Mouse (Mus musculus) kidney, adult 9 months (tissue): ENCODE data around the gene Jade1.

Source experiments
- DNase-seq: peaks from one replicate; pipeline ENCODE4 v3.0.0; 2022

Gene Jade1

DNA sequence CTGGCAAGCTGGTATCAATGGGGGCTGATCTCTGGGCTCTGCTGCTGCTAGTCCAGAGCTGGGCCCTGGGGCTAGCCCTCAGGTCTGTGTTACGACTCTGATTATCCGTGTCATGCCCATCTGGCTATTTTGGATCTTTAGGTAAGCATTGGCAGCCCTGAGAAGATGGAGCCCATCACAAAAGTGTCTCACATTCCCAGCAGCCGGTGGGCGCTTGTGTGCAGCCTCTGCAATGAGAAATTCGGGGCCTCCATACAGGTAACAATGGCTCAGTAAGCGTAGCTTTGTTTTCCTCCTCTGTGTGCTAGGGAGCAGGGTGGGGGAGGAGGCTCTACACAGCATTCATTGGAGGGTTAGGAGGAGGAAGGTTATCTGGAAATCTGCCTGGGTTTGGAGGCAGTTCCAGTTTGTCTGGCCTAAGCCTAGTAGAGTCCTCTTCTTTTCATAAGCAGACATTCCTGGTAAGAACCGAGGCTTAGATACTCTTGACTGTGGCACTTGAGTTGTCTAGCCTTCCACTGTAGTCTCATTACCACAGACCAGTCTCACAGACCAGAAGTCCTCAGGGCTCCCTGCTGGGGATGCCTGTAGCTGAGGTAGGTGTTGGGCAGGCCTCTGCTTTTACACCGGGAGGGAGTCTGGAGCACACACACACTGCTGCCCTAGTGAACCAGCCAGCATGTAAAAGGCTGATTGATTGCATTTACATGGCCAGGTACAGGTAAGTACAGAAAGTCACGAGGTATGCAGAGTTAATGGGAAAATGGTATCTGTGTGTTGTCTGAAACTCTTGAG lies 45.9 kb downstream of the Jade1 start:
- DNase-seq, result no peak

DNA sequence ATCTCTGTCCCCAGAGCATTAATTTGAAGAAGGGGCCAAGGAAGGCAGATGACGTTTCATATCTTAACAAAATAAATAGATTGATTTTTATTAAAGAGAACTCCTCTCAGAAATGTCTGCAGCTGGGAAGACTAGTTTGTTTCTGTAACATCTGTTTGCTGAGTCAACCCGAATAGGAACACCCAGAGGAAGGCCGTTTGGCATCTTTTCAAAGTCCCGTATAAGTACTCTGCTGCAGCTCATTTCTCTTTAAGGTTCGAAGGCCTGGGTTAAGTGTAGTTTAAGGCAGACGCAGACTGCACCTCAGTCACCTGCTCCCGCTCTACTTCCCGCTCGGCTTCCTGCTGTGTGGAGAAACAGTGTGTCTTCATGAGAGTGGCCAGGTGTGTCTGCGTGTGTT lies 47.4 kb downstream of the Jade1 start:
- DNase-seq, result no peak

DNA sequence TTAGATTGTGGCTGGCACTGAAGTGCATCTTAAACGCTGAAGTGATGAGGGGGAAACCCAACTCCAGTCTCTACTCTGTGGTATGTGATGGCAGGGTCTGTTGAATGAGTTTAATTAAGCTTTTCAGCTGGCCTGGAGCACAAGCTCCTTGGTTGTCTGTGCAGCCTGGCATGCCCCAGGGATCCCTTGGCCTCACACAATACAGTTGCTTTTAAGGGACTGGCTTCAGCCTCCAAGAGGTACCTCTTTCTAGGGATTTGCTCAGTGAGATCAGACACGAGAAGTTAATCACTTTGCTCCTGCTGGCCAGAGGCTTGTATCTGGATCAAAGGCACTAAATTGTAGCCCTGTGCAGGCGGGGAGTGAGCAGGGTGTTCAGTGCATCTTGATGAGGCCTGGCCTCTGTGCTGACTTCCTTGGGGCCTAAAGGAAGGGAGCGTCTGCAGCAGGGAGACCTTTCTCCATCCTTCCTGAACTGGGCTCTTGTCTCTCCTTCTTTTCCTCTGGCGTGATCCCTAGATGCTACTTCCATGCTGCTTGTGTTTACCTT lies 48.0 kb downstream of the Jade1 start:
- no peak for DNase-seq

DNA sequence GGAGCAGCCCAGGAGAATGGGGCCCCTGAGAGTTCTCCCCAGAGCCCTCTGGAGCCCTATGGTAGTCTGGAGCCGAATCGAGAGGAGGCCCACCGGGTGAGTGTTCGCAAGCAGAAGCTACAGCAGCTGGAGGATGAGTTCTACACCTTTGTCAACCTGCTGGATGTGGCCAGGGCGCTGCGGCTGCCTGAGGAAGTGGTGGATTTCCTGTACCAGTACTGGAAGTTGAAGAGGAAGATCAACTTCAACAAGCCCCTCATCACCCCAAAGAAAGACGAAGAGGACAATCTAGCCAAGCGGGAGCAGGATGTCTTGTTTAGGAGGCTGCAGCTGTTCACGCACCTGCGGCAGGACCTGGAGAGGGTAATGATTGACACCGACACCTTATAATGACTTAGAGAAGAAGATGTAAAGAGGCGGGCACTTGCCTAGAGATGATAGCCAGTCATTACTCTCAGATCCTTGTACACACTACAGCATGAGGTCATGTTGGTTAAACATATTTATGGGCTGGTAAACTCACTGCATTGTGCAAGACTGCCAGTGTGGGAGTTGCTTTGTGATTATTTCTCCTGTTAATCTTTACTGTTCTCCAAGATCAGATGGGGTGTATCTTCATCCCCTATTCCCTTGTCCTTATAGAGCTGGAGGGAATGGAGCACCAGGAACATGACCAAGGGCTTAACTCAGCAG lies 49.2 kb downstream of the Jade1 start:
- no peak for DNase-seq

DNA sequence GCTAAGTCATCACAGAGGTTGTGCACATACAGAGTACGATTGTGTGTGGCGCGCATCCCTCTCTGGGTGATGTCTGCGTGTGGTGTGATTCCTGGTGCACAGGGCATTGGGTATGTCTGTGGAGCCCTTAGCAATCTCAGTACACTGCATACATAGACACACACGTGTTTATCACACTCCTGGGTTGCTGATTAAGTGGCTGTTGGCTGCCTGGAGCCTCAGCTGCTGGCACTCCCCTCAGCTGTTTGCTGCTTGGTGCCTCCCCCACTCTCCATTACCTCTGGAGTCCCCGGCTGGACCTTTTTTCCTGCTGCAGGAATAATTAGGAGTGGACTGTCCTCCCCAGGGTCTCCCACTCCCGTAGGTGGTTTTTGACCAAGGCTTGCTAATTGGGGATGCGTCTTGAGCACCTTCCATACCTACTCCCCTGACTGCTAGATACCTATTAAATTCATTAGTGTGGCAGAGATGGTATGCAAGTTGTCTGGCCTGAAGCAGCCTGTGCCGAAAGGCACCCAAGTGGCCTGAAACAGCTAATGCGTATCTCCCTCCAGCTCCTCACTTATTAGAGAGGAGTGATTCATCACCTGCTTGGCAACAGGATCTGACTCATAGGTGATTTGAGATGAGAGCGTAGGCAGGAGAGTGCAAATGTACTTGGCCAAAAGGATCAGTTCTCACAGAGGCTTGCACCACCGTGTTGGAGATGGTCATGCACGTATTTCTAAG lies 50.2 kb downstream of the Jade1 start:
- DNase-seq, result no peak

GRCm38 (mm10) chr3:41606330-41606664 lies 50.8 kb downstream of the Jade1 start:
- no peak for DNase-seq

GRCm38 (mm10) chr3:41607050-41607449 lies 51.5 kb downstream of the Jade1 start:
- peak; percentile 49 for DNase-seq

DNA sequence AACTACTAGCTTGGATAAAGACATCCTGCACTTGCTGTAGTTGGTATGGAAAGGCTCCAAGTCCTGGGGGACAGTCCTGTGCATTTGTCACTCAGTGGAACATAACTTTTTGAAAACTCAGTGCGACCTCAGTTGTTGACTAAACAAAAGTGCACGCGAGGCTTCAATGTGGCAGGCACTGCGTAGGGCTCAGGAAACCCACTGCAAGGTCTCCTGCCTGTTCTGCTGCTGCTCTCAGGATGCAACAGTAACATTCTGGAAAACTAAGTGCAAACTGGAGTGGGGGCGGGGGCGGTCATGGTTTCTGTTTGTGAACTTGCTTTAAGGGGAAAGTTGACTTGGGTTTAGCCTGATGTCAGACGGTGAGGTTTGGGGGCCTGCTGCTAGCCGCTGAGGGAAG lies 51.9 kb downstream of the Jade1 start:
- DNase-seq, result no peak

DNA sequence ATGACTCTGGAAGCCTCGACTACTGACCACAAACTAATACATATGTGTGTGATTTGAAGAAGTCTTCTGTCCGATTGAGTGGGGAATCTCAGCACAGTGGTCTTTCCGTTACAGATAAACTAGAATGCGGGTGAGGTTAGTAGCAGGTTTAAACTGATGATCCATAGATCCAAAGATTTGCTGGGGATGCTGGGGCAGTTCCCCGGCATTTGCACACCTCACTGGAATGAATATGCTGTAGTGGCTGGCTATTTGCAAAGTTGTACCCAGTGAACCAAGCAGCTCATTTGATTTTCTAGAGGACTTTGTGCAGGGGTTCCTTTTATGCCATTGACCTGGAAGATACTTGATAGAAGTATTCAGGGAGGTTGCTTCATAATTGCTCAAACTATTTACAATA lies 53.5 kb downstream of the Jade1 start:
- no peak for DNase-seq

DNA sequence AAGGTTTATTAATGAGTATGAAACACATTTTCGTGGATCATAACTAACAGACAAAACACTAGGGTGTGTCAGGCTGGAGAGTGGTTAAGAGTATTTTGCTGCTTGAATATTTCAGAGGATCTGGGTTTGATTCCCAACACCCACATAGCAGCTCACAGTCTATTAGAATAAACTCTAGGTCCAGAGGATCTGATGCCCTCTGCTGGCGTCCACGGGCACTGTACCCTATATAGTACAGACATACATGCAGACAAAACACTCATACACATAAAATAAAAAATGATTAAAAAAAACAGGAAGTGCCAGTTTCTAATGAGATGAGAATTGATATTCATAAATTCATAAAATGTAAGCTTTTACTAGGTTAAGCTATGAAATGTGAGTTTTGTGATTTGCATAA lies 56.7 kb downstream of the Jade1 start:
- DNase-seq, result no peak

DNA sequence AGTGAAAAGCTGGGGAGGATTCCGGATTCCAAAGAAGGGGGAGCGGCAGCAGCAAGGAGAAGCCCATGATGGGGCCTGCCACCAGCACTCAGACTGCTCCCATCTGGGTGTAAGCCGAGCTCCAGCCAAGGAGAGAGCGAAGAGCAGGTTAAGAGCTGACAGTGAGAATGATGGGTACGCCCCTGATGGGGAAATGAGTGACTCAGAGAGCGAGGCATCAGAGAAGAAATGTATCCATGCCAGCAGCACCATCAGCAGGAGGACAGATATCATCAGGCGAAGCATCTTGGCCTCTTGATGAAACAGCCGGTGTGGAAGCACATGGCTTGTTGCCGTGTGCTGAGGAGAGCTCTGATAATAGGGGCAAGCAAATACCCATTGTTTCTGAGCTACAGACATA lies 58.2 kb downstream of the Jade1 start:
- DNase-seq, result no peak

DNA sequence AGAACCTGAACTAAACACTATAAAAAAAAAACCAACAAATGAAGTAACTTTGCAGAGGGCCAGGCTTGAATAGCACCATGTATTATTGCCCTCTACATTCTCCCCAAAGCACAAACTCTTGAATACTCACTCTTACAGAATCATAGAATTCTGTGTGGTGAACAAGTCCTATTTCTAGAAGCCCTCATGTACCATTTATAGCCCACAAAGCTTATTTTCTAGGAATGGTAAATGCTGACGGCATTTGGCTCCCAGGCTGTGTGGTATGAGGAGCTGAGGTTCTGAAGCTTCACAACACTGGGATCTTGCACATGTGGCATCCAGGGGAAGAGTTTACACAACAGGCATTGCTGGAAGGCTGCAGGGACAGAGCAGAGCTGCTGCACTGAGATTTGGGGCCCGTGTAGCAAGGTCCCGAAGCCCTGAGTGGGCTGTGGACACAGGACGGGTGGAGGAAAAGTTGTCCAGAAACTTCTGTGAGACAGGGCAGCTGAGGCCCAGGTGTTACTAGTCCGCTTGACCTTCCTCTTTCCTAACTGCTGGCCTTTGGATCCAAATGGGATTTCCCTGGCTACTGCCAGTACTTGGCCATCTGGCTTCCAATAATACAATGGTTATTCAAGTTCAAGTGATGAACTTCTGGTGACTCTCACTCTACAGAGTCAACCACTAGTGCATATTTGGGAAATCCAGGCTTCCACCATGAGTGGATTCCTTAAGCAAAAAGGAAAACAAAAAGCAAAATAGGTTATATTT lies 58.9 kb downstream of the Jade1 start:
- no peak for DNase-seq

- DNase-seq, result no peak
Measured at GRCm38 (mm10) chr3:41618036-41618435, 62.5 kb downstream of the Jade1 start.

- no peak for DNase-seq
Measured at GRCm38 (mm10) chr3:41618488-41618887, 63.0 kb downstream of the Jade1 start.

DNA sequence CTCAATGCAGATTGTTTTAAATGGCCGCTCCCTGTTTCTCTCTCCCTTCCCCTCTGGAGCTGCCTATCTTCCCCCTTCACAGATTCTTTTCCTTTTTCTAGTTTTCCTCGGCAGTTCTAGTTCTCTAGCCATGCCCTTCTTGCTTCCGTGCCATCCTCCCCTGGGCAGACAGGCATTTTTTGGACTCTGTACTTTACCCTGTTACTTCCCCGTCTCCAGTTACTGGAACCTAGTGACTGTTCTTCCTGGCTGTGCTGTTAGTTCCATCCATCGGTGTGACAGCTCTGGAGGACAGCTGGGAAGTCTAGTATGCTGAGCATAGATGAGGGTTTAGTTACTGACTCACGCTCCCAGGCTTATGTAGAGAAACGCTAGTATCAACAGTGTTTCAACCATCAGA lies 65.4 kb downstream of the Jade1 start:
- peak; percentile 73 for DNase-seq

DNA sequence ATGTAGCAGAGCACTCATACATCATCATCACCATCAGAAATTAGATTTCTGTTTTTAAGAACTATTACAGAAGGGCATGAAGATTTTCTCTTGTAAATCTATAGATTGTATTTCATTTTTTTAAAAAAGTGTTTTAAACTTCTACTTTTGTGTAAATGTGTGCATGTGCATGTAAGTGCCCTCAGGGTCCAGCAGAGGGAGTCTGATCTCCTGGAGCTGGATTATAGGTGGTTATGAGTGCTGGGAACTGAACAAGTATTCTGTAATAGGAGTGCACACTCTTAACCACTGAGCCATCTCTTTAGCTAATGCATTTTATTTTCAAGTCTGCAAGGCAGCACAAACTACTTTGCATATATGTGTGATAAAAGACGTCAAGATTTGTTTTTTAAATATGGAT lies 100.1 kb downstream of the Jade1 start:
- DNase-seq, result no peak
